Mouse (Mus musculus) limb, embryonic 13.5 days (tissue): Measurements from ENCODE around the gene Dnajb4. TPM values are rescaled to one million over a fixed set of nuclear protein-coding genes. Genes with fewer than 3 reads are reported as not detected.
A peak's percentile ranks its signal among the peaks of the same experiment; 100 is the strongest.
"Not testable (repeated sequence)": the region's sequence is repeated elsewhere in the genome, so short reads cannot be mapped to it uniquely, and the experiment has no call there.

Source experiments
- ATAC-seq: fragments of 200-750 bp; cut with Nextera tagmentation; 2 replicates; pipeline ENCODE4 v1.8.0; 2017; ENCODE audit warnings: low read depth, moderate number of reproducible peaks, moderate TSS enrichment; ENCODE audit not compliant: low FRiP score
- H3K27ac ChIP-seq: fragments of 300-500 bp; sonication (generic); 2 replicates; pipeline ENCODE4 v1.5.1; 2015; ENCODE audit warnings: inconsistent platforms, mild to moderate bottlenecking, moderate library complexity
- H3K27me3 ChIP-seq: fragments of 300-500 bp; sonication (generic); 2 replicates; pipeline ENCODE4 v1.6.1; 2015; ENCODE audit warnings: mild to moderate bottlenecking, inconsistent platforms
- H3K36me3 ChIP-seq: fragments of 300-500 bp; sonication (generic); 2 replicates; pipeline ENCODE4 v1.6.1; 2015; ENCODE audit warnings: inconsistent platforms, mild to moderate bottlenecking, moderate library complexity
- H3K4me1 ChIP-seq: fragments of 300-500 bp; sonication (generic); 2 replicates; pipeline ENCODE4 v1.6.1; 2015; ENCODE audit warnings: inconsistent platforms
- H3K4me2 ChIP-seq: fragments of 300-500 bp; sonication (generic); replicated peaks from 2 replicates; pipeline ENCODE4 v1.6.1; 2015; ENCODE audit warnings: inconsistent platforms, mild to moderate bottlenecking, moderate library complexity
- H3K4me3 ChIP-seq: fragments of 300-500 bp; sonication (generic); 2 replicates; pipeline ENCODE4 v1.5.1; 2015; ENCODE audit warnings: moderate library complexity, mild to moderate bottlenecking, inconsistent platforms
- H3K9ac ChIP-seq: fragments of 300-500 bp; sonication (generic); 2 replicates; pipeline ENCODE4 v1.6.1; 2015; ENCODE audit warnings: mild to moderate bottlenecking, inconsistent platforms
- H3K9me3 ChIP-seq: fragments of 300-500 bp; sonication (generic); 2 replicates; pipeline ENCODE4 v1.6.1; 2016; ENCODE audit warnings: inconsistent platforms
- WGBS: fragments of 180-500 bp; shearing (Covaris S2); methylation state at CpG from one replicate; pipeline ENCODE4 v1.1.7; 2015; 5-methylcytosine and 5-hydroxymethylcytosine counted together
- polyA plus RNA-seq: library from polyadenylated mRNA; unstranded; fragments of >200 nt; fragmentation: Nextera tagmentation; extraction: Ambion mirVana; gene quantifications from 2 replicates; pipeline ENCODE4 v1.2.1, GENCODE M21; 2015

Dnajb4 gene
- polyA plus RNA-seq, 1 experiment from 2014 or later: 37.2 TPM

DNA sequence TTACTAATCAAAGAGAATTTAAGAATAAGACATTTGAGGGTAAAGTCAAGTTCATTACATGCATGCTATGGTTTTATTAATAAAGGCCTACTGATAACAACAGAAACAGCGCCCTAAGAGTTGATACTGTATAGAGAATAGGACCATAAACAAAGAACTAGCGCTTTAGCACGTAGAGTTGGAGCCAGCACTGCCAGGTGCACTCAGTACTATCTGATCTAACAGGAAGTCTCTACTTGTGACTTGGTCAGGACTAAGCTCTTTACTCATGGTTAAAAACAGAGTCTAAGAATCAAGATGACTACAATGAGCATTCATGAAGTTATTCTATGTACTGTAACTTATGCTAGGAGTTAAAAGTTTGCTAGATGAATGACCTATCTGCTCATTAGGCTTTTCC, 5.5 kb downstream of the Dnajb4 start:
- H3K27me3 ChIP-seq: no peaks in the 10 kb centered on the region
- H3K36me3 ChIP-seq: 0 out of 2 replicates have a peak, but pooled peaks cover 3% of the 10 kb centered on the region
- ATAC-seq: no peak
- no peaks in the 10 kb centered on the region for H3K9me3 ChIP-seq
- H3K4me1 ChIP-seq: peaks cover 9% of the 10 kb centered on the region
- no peak overlapping the region for H3K9ac ChIP-seq
- no peak overlapping the region for H3K4me3 ChIP-seq
- WGBS: 88% methylated on average over 3 of the region's 3 CpGs
- H3K4me2 ChIP-seq: no peak overlapping the region
- no peak overlapping the region for H3K27ac ChIP-seq

DNA sequence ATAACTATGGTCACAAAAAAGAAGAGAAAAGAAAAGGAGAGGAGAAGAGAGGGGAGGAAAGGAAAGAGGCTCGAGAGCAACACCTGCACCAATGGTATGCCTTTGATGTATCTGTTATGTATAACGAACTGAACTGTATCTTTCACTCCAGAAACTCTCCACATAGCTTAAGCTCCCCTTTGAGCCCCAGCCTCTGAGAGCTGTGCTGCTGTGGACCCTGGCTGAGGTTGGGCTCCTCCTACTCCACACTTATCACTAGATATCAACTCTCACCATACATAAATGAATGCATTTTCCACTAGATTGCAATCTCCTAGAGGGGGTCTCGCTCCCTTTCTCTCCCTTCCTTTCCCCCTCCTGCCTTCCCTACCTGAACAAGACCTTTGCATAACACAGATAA, 6.1 kb downstream of the Dnajb4 start:
- Histone ChIP-seq H3K4me2 (no peak overlapping the region), H3K36me3 (0 out of 2 replicates have a peak, but pooled peaks cover 3% of the 10 kb centered on the region), H3K4me3 (no peak overlapping the region), H3K4me1 (peaks cover 5% of the 10 kb centered on the region), H3K9ac (no peak overlapping the region), H3K27me3 (no peaks in the 10 kb centered on the region), H3K27ac (no peak overlapping the region), H3K9me3 (no peaks in the 10 kb centered on the region)
- WGBS: 64% methylated on average over 3 of the region's 3 CpGs
- ATAC-seq: no peak

DNA sequence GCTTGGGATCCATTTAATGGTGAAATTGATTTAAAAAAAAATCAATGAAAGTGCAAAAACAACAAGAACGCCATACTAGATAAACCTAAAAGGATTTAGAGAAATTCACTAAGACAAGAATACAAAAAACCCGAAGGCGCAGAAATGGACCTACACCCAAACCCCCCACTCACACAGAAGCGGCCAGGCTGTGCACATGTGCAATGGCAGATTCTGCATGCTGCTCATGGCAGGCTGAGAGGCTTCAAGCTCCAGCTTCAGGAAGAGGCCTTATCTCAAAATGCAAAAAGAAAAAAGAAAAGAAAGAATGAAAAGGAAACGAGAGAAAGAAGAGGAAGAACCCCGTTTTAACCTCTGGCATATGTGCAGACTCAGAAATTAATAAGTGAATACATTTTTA, 6.7 kb downstream of the Dnajb4 start:
- Histone ChIP-seq H3K9ac (no peak overlapping the region), H3K27me3 (no peaks in the 10 kb centered on the region), H3K9me3 (no peaks in the 10 kb centered on the region), H3K36me3 (0 out of 2 replicates have a peak, but pooled peaks cover 3% of the 10 kb centered on the region), H3K4me1 (peaks cover under 1% of the 10 kb centered on the region), H3K4me3 (no peak overlapping the region), H3K4me2 (no peak overlapping the region), H3K27ac (no peak overlapping the region)
- WGBS: 84% methylated on average over 6 of the region's 6 CpGs
- no peak for ATAC-seq

DNA sequence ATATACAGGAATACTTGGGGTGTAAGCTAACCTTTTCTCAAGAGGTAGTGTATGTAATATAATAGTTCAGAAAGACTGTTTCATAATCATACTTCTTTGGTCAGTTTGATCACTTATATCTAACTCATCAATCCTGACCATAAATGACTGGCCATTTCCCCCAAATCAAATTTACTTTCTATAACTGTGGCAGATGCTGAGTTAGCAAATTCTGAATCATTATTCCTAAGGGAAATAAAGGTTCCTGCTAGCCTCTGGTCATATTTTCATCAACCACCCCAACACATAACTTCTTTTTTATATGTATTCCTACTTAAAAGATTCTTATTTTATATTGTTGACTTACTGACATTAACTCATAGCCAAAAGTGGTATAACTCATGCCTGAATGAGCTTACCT, 7.2 kb downstream of the Dnajb4 start:
- H3K27ac ChIP-seq: no peak overlapping the region
- no peak overlapping the region for H3K9ac ChIP-seq
- H3K4me2 ChIP-seq: no peak overlapping the region
- no peak for ATAC-seq
- 0 out of 2 replicates have a peak, but pooled peaks cover 3% of the 10 kb centered on the region for H3K36me3 ChIP-seq
- H3K9me3 ChIP-seq: no peaks in the 10 kb centered on the region
- H3K4me3 ChIP-seq: no peak overlapping the region
- no peaks in the 10 kb centered on the region for H3K27me3 ChIP-seq
- H3K4me1 ChIP-seq: no peaks in the 10 kb centered on the region

DNA sequence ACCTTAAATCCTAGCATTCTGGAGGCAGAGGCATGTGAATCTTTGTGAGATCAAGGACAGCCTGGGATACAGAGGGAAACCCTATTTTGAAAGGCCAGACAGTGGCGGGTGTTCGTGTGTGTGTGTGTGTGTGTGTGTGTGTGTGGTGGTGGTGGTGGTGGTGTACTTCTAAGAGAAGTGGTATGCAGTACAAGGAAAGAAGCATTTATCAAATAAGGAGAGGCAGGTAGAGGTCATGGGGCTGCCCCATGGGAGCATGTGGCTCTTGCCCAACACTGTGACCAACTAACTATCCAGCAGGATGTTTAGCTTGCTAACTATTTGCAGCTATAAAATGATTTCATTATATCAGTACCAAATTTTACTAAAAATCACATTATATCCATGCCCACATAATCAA, 8.5 kb downstream of the Dnajb4 start:
- no peaks in the 10 kb centered on the region for H3K27me3 ChIP-seq
- H3K9ac ChIP-seq: no peak overlapping the region
- no peaks in the 10 kb centered on the region for H3K36me3 ChIP-seq
- no peaks in the 10 kb centered on the region for H3K9me3 ChIP-seq
- H3K4me3 ChIP-seq: no peak overlapping the region
- ATAC-seq: no peak
- no peaks in the 10 kb centered on the region for H3K4me1 ChIP-seq
- WGBS: 75% methylated on average over 2 of the region's 2 CpGs
- H3K27ac ChIP-seq: no peak overlapping the region
- H3K4me2 ChIP-seq: no peak overlapping the region

DNA sequence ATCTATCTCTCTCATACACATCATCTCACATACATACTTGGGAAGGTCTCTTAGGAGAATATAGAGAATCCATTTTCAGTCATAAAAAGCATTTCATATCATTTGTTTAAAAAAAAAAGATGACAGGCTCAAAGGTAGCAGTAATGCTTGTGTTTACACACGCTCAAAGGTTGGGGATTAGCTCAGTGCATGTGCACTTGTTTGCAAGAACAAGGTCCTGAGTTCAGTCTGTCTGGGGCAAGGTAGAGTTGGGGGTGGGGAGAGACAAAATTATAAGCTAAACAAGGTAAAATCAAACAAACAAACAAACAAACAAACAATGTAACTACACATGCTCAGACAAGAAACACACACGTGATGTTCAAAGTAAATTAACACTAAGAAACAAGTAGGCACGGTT, 8.9 kb downstream of the Dnajb4 start:
- H3K27me3 ChIP-seq: no peaks in the 10 kb centered on the region
- ATAC-seq: no peak
- no peaks in the 10 kb centered on the region for H3K4me1 ChIP-seq
- no peak overlapping the region for H3K4me3 ChIP-seq
- H3K9ac ChIP-seq: no peak overlapping the region
- no peak overlapping the region for H3K27ac ChIP-seq
- WGBS: 83% methylated on average over 3 of the region's 3 CpGs
- no peaks in the 10 kb centered on the region for H3K36me3 ChIP-seq
- no peaks in the 10 kb centered on the region for H3K9me3 ChIP-seq
- no peak overlapping the region for H3K4me2 ChIP-seq

DNA sequence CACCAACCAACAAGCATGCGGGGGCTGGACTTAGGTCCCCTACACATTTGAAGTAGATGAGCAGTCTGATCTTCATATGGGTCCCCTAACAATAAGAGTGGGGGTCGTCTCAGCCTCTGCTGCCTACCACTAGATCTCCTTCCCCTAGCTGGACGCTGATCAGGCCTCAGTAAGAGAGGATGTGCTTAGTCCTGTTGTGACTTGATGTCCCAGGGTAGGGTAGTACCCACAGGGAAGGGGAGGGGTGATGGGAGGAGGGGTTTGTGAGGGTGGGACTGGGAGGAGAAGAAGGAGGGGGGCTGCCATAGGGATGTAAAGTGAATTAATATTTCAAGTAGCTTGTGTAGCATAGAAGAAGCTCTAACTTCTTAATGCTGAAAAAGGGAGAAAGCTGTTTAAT, 11.0 kb downstream of the Dnajb4 start:
- Histone ChIP-seq H3K9me3 (no peaks in the 10 kb centered on the region), H3K27ac (no peak overlapping the region), H3K4me1 (no peaks in the 10 kb centered on the region), H3K4me3 (no peak overlapping the region), H3K27me3 (no peaks in the 10 kb centered on the region), H3K4me2 (no peak overlapping the region), H3K9ac (no peak overlapping the region), H3K36me3 (no peaks in the 10 kb centered on the region)
- ATAC-seq: no peak
- 48% methylated on average over 3 of the region's 3 CpGs for WGBS

DNA sequence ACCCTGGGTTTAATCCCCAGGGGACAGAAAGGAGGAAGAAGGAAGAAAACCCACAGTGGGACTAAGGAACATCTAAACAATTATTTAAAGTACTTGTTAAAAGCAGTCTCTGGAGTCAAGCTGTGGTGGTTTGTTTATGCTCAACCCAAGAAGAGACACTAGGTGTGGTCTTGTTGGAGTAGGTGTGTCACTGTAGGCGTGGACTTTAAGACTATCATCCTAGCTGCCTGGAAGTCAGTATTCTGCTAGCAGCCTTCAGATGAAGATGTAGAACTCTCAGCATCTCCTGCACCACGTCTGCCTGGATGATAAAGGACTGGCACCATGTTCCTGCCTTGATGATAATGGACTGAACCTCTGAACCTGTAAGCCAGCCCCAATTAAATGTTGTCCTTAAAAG, 12.9 kb downstream of the Dnajb4 start:
- ATAC-seq, H3K9me3 ChIP-seq, H3K27me3 ChIP-seq, H3K4me2 ChIP-seq, H3K4me1 ChIP-seq, H3K36me3 ChIP-seq, H3K4me3 ChIP-seq, H3K9ac ChIP-seq, H3K27ac ChIP-seq: not testable (repeated sequence)
- 32% methylated on average over 2 of the region's 2 CpGs for WGBS

DNA sequence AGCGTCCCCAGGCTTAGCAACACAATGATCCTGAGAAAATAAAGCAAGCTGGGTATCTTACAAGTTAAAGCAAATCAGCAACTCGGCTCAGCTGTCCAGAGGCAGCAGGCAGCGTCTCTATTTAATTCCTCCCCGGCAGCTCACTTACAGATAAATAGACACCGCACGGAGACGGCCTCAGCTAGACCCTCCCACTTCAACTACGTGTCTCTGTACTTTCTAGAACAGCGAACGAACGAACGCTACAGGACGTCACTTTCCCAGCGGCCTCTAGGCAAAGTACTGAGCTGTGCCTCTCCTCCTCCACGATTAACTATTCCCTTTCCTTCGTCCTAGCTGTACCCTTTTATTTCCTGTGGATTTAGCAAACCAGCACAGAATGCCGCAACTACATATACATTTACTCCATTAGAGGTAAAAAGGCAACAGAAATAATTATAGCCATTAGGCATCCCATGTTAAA, 16.4 kb downstream of the Dnajb4 start:
- WGBS: under 1% methylated on average over 17 of the region's 17 CpGs
- H3K27me3 ChIP-seq: no peaks in the 10 kb centered on the region

DNA sequence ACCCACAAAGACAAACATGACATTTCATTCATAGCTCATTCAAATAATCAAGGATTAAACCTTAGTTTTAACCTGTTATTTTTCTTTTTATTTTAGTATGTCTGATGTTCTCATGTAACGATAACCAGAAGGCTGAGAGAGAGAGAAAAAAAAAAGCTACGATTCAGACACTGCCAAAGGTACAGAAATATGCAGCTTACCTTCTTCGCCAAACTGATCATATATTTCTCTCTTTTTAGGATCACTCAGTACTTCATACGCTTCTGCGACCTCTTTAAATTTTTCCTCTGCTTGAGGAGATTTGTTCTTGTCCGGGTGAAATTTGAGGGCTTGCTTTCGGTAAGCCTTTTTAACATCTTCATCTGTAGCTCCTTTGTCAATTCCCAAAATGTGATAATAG, 16.9 kb downstream of the Dnajb4 start:
- H3K9ac ChIP-seq: peak overlapping the region; percentile 69
- H3K27ac ChIP-seq: peak overlapping the region; percentile 79
- no peaks in the 10 kb centered on the region for H3K36me3 ChIP-seq
- H3K27me3 ChIP-seq: no peaks in the 10 kb centered on the region
- WGBS: 4% methylated on average over 7 of the region's 7 CpGs
- H3K4me2 ChIP-seq: peak overlapping the region; percentile 62
- H3K4me3 ChIP-seq: peak overlapping the region; percentile 48
- ATAC-seq: no peak
- no peaks in the 10 kb centered on the region for H3K9me3 ChIP-seq
- H3K4me1 ChIP-seq: peaks cover 20% of the 10 kb centered on the region

More for the DNA sequence above, 16.4 kb downstream of the Dnajb4 start:
- H3K4me3 ChIP-seq: peak overlapping the region; percentile 48
- peak overlapping the region; percentile 69 for H3K9ac ChIP-seq
- peak; percentile 97 for ATAC-seq
- peak overlapping the region; percentile 62 for H3K4me2 ChIP-seq
- no peaks in the 10 kb centered on the region for H3K9me3 ChIP-seq
- H3K4me1 ChIP-seq: peaks cover 18% of the 10 kb centered on the region
- no peaks in the 10 kb centered on the region for H3K36me3 ChIP-seq
- H3K27ac ChIP-seq: peak overlapping the region; percentile 79

DNA sequence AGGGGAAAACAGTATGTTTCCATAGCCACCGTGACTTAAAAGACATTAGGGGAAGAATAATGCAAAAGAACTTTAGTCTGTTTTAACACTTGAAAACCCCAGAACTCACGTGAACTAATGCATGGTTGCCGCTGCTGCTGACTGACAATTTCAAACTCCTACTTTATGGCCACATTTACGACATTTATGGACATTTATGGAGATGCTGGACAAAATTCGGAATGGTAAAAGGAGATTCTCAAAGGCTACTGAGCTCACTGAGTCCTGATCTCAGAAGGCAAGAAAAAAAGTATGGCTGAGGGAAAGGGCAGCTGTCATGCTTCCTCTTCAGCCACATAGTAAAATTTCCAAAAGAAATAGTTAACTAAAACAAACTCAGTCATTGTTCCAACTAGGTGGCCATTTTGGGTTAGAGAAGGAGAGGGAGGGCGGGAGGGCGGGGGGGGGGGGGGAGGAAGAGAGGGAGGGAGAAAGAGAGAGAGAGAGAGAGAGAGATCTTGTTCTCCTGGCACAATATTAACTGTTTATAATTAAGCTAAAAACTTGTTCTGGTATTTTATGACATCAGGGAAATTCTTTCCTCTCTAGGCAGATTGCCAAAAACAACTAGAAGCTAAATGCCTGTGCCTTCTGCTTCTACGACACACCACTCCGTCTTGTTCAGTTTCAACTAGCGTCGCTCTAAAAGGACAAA, 17.7 kb downstream of the Dnajb4 start:
- no peaks in the 10 kb centered on the region for H3K36me3 ChIP-seq

DNA sequence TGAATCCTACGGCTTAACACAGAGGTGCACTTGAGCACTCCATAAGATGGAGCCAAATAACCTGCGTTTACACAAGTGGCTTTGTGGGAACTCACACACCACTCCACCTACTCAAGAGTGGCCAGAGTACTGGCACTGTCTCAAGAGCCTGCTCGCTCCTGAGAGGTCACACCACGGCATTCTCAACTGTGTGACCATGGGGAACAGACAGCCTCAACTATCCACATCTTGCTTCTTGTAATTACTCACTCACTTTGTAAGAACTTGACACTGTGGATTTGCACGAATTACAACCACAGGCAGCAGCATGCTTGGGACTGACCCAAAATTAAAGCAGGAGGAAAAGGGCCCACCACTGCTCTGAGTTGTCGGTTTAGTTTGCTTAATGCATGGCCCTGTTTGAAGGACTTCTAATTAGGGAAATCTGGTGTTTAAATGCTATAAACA, 18.3 kb downstream of the Dnajb4 start:
- Histone ChIP-seq H3K9me3 (no peaks in the 10 kb centered on the region), H3K9ac (peak overlapping the region; percentile 69), H3K4me3 (peak overlapping the region; percentile 48), H3K27me3 (no peaks in the 10 kb centered on the region), H3K36me3 (0 out of 2 replicates have a peak, but pooled peaks cover under 1% of the 10 kb centered on the region), H3K27ac (peak overlapping the region; percentile 88), H3K4me2 (peak overlapping the region; percentile 76), H3K4me1 (peaks cover 20% of the 10 kb centered on the region)
- ATAC-seq: peak; percentile 66; the same call in 1 of the 2 replicates
- 4% methylated on average over 6 of the region's 6 CpGs for WGBS

More for the DNA sequence above, 17.7 kb downstream of the Dnajb4 start:
- peak overlapping the region; percentile 88 for H3K27ac ChIP-seq
- H3K4me1 ChIP-seq: peaks cover 20% of the 10 kb centered on the region
- WGBS: 6% methylated on average over 9 of the region's 11 CpGs
- H3K4me2 ChIP-seq: peak overlapping the region; percentile 76
- H3K27me3 ChIP-seq: no peaks in the 10 kb centered on the region
- no peaks in the 10 kb centered on the region for H3K9me3 ChIP-seq
- ATAC-seq: peak; percentile 34; the same call in 1 of the 2 replicates
- peak overlapping the region; percentile 48 for H3K4me3 ChIP-seq
- H3K9ac ChIP-seq: peak overlapping the region; percentile 69
